Mouse (Mus musculus) lung, embryonic 14.5 days (tissue): ENCODE measurements at regions not wholly inside any gene's neighbourhood (a gene's known extent, or its start where the extent isn't known, plus 50 kb on each side); places are given as distances from the start of the nearest gene placed in this dataset.

Source experiments
- ATAC-seq: fragments of 200-750 bp; cut with Nextera tagmentation; 2 replicates; pipeline ENCODE4 v1.8.0; 2017; ENCODE audit warnings: mild to moderate bottlenecking, moderate TSS enrichment, moderate library complexity; ENCODE audit not compliant: insufficient read depth
- DNase-seq: peaks from one replicate; pipeline ENCODE4 v3.0.0-alpha.2; 2015
- H3K27ac ChIP-seq: fragments of 300-500 bp; sonication (generic); 2 replicates; pipeline ENCODE4 v1.5.1; 2014; ENCODE audit warnings: low read depth, mild to moderate bottlenecking, moderate library complexity
- H3K27me3 ChIP-seq: fragments of 300-500 bp; sonication (generic); 2 replicates; pipeline ENCODE4 v1.6.1; 2014; ENCODE audit warnings: low read length, control low read depth; ENCODE audit not compliant: insufficient read depth
- H3K36me3 ChIP-seq: fragments of 300-500 bp; sonication (generic); 2 replicates; pipeline ENCODE4 v1.6.1; 2014; ENCODE audit warnings: control low read depth; ENCODE audit not compliant: insufficient read depth
- H3K4me1 ChIP-seq: fragments of 300-500 bp; sonication (generic); 2 replicates; pipeline ENCODE4 v1.6.1; 2014; ENCODE audit warnings: antibody characterized with exemption, control low read depth; ENCODE audit not compliant: insufficient read depth
- H3K4me2 ChIP-seq: fragments of 300-500 bp; sonication (generic); 2 replicates; pipeline ENCODE4 v1.6.1; 2014; ENCODE audit warnings: mild to moderate bottlenecking
- H3K4me3 ChIP-seq: fragments of 300-500 bp; sonication (generic); 2 replicates; pipeline ENCODE4 v1.5.1; 2014; ENCODE audit warnings: low read depth, low read length
- H3K9ac ChIP-seq: fragments of 300-500 bp; sonication (generic); 2 replicates; pipeline ENCODE4 v1.6.1; 2014
- H3K9me3 ChIP-seq: fragments of 300-500 bp; sonication (generic); 2 replicates; pipeline ENCODE4 v1.6.1; 2016; ENCODE audit warnings: low read depth, low read length, control low read depth
- CTCF ChIP-seq: IDR thresholded peaks from 2 replicates; pipeline ENCODE4 v1.5.1; 2016; ENCODE audit warnings: antibody characterized with exemption, low read depth
- WGBS: fragments of 180-500 bp; shearing (Covaris S2); extraction: QIAGEN DNeasy Blood & Tissue Kit; methylation state at CpG from one replicate; pipeline ENCODE4 v1.1.7; 2014; 5-methylcytosine and 5-hydroxymethylcytosine counted together

GRCm38 (mm10) chr11:37447361-37447760 lies 211.6 kb upstream of the Tenm2 start:
- DNase-seq: no peak
- Histone ChIP-seq H3K4me1 (no peaks in the 10 kb centered on the region), H3K4me3 (no peak overlapping the region), H3K27me3 (no peaks in the 10 kb centered on the region), H3K36me3 (no peaks in the 10 kb centered on the region), H3K9me3 (no peaks in the 10 kb centered on the region), H3K27ac (no peak overlapping the region), H3K9ac (no peak overlapping the region), H3K4me2 (no peak overlapping the region)
- ATAC-seq: no peak
- no peak for TF ChIP-seq CTCF

GRCm38 (mm10) chr11:37446626-37447025 lies 210.9 kb upstream of the Tenm2 start:
- no peaks in the 10 kb centered on the region for H3K4me1 ChIP-seq
- TF ChIP-seq CTCF: no peak
- H3K9ac ChIP-seq: no peak overlapping the region
- no peak overlapping the region for H3K4me3 ChIP-seq
- no peaks in the 10 kb centered on the region for H3K9me3 ChIP-seq
- no peak for ATAC-seq
- H3K36me3 ChIP-seq: no peaks in the 10 kb centered on the region
- WGBS: 83% methylated on average over 1 of the region's 1 CpGs
- no peak for DNase-seq
- no peaks in the 10 kb centered on the region for H3K27me3 ChIP-seq
- no peak overlapping the region for H3K27ac ChIP-seq
- no peak overlapping the region for H3K4me2 ChIP-seq

- H3K27ac ChIP-seq: no peak overlapping the region
- H3K27me3 ChIP-seq: no peaks in the 10 kb centered on the region
- no peak overlapping the region for H3K9ac ChIP-seq
- H3K4me2 ChIP-seq: no peak overlapping the region
- WGBS: 60% methylated on average over 2 of the region's 2 CpGs
- no peaks in the 10 kb centered on the region for H3K4me1 ChIP-seq
- ATAC-seq: no peak
- no peaks in the 10 kb centered on the region for H3K9me3 ChIP-seq
- no peak for TF ChIP-seq CTCF
- DNase-seq: no peak
- no peak overlapping the region for H3K4me3 ChIP-seq
- H3K36me3 ChIP-seq: no peaks in the 10 kb centered on the region
Observed at GRCm38 (mm10) chr11:37442781-37443180, 207.0 kb upstream of the Tenm2 start.

- Histone ChIP-seq H3K27me3 (no peaks in the 10 kb centered on the region), H3K4me1 (no peaks in the 10 kb centered on the region), H3K27ac (no peak overlapping the region), H3K9me3 (no peaks in the 10 kb centered on the region), H3K4me3 (no peak overlapping the region), H3K4me2 (no peak overlapping the region), H3K36me3 (no peaks in the 10 kb centered on the region), H3K9ac (no peak overlapping the region)
- TF ChIP-seq CTCF: no peak
- 66% methylated on average over 2 of the region's 2 CpGs for WGBS
- no peak for ATAC-seq
- DNase-seq: no peak
Observed at GRCm38 (mm10) chr11:37434600-37434999, 198.8 kb upstream of the Tenm2 start.

GRCm38 (mm10) chr11:37424312-37425169 lies 188.8 kb upstream of the Tenm2 start:
- H3K9me3 ChIP-seq: no peaks in the 10 kb centered on the region
- no peak overlapping the region for H3K4me2 ChIP-seq
- DNase-seq (no peak), ATAC-seq (no peak)
- WGBS: 55% methylated on average over 5 of the region's 5 CpGs
- no peak overlapping the region for H3K9ac ChIP-seq
- H3K4me3 ChIP-seq: no peak overlapping the region
- H3K4me1 ChIP-seq: no peaks in the 10 kb centered on the region
- no peaks in the 10 kb centered on the region for H3K27me3 ChIP-seq
- H3K27ac ChIP-seq: no peak overlapping the region
- H3K36me3 ChIP-seq: no peaks in the 10 kb centered on the region
- TF ChIP-seq CTCF: no peak

GRCm38 (mm10) chr11:37412868-37413267 lies 177.1 kb upstream of the Tenm2 start:
- Histone ChIP-seq H3K4me1 (no peaks in the 10 kb centered on the region), H3K4me2 (no peak overlapping the region), H3K9me3 (no peaks in the 10 kb centered on the region), H3K27ac (no peak overlapping the region), H3K36me3 (no peaks in the 10 kb centered on the region), H3K4me3 (no peak overlapping the region), H3K27me3 (no peaks in the 10 kb centered on the region), H3K9ac (no peak overlapping the region)
- TF ChIP-seq CTCF: no peak
- no peak for DNase-seq
- ATAC-seq: no peak
- 51% methylated on average over 3 of the region's 3 CpGs for WGBS

- Histone ChIP-seq H3K36me3 (no peaks in the 10 kb centered on the region), H3K4me3 (no peak overlapping the region), H3K27ac (no peak overlapping the region), H3K4me1 (no peaks in the 10 kb centered on the region), H3K4me2 (no peak overlapping the region), H3K9ac (no peak overlapping the region), H3K9me3 (no peaks in the 10 kb centered on the region), H3K27me3 (no peaks in the 10 kb centered on the region)
- DNase-seq (no peak), ATAC-seq (no peak)
- 58% methylated on average over 1 of the region's 1 CpGs for WGBS
- TF ChIP-seq CTCF: no peak
Observed at GRCm38 (mm10) chr11:37367971-37368370, 132.2 kb upstream of the Tenm2 start.
